Mouse (Mus musculus) heart, postnatal 0 days (tissue): ENCODE measurements at regions not wholly inside any gene's neighbourhood (a gene's known extent, or its start where the extent isn't known, plus 50 kb on each side); places are given as distances from the start of the nearest gene placed in this dataset.

Experiments used
- ATAC-seq: fragments of 200-750 bp; cut with Nextera tagmentation; 2 replicates; pipeline ENCODE4 v1.8.0; 2017; ENCODE audit warnings: low read depth, moderate number of reproducible peaks, moderate library complexity; ENCODE audit not compliant: insufficient read depth
- DNase-seq: peaks from one replicate; pipeline ENCODE4 v3.0.0-alpha.2; 2016; ENCODE audit warnings: low spot score
- H3K27ac ChIP-seq: fragments of 300-500 bp; sonication (generic); 2 replicates; pipeline ENCODE4 v1.5.1; 2014; ENCODE audit warnings: low read depth, mild to moderate bottlenecking
- H3K27me3 ChIP-seq: fragments of 300-500 bp; sonication (generic); 2 replicates; pipeline ENCODE4 v1.6.1; 2014; ENCODE audit warnings: low read length, mixed read lengths; ENCODE audit not compliant: control insufficient read depth, insufficient read depth
- H3K36me3 ChIP-seq: fragments of 300-500 bp; sonication (generic); replicated peaks from 2 replicates; pipeline ENCODE4 v1.6.1; 2014; ENCODE audit warnings: low read length, mixed read lengths; ENCODE audit not compliant: control insufficient read depth, insufficient read depth
- H3K4me1 ChIP-seq: fragments of 300-500 bp; sonication (generic); 2 replicates; pipeline ENCODE4 v1.6.1; 2014; ENCODE audit warnings: antibody characterized with exemption; ENCODE audit not compliant: control insufficient read depth, insufficient read depth
- H3K4me2 ChIP-seq: fragments of 300-500 bp; sonication (generic); 2 replicates; pipeline ENCODE4 v1.6.1; 2014; ENCODE audit warnings: low read depth, mild to moderate bottlenecking, low read length, moderate library complexity
- H3K4me3 ChIP-seq: fragments of 300-500 bp; sonication (generic); 2 replicates; pipeline ENCODE4 v1.5.1; 2014; ENCODE audit warnings: low read depth, low read length
- H3K9ac ChIP-seq: fragments of 300-500 bp; sonication (generic); replicated peaks from 2 replicates; pipeline ENCODE4 v1.6.1; 2014; ENCODE audit warnings: low read depth, low read length, mixed read lengths
- H3K9me3 ChIP-seq: fragments of 300-500 bp; sonication (generic); replicated peaks from 2 replicates; pipeline ENCODE4 v1.6.1; 2016; ENCODE audit warnings: low read length; ENCODE audit not compliant: control insufficient read depth
- CTCF ChIP-seq: IDR thresholded peaks from 2 replicates; pipeline ENCODE4 v1.5.1; 2016; ENCODE audit warnings: antibody characterized with exemption, control low read depth, low read depth
- EP300 ChIP-seq: IDR thresholded peaks from 2 replicates; pipeline ENCODE4 v1.6.1; 2016; ENCODE audit warnings: antibody characterized with exemption, low read depth
- WGBS: fragments of 180-500 bp; shearing (Covaris S2); extraction: QIAGEN DNeasy Blood & Tissue Kit; methylation state at CpG from one replicate; pipeline ENCODE4 v1.1.7; 2014; 5-methylcytosine and 5-hydroxymethylcytosine counted together

- H3K4me2 ChIP-seq: no peak overlapping the region
- ATAC-seq (no peak), DNase-seq (no peak)
- WGBS: 24% methylated on average over 1 of the region's 1 CpGs
- H3K36me3 ChIP-seq: no peaks in the 10 kb centered on the region
- no peak overlapping the region for H3K9ac ChIP-seq
- no peak overlapping the region for H3K4me3 ChIP-seq
- no peaks in the 10 kb centered on the region for H3K4me1 ChIP-seq
- no peaks in the 10 kb centered on the region for H3K27me3 ChIP-seq
- no peaks in the 10 kb centered on the region for H3K9me3 ChIP-seq
- no peak for TF ChIP-seq CTCF
- H3K27ac ChIP-seq: no peak overlapping the region
Observed at GRCm38 (mm10) chr13:75514315-75515020, 192.1 kb upstream of the Ell2 start.

- Histone ChIP-seq H3K27me3 (no peaks in the 10 kb centered on the region), H3K9ac (no peak overlapping the region), H3K9me3 (no peaks in the 10 kb centered on the region), H3K4me3 (no peak overlapping the region), H3K4me2 (no peak overlapping the region), H3K36me3 (no peaks in the 10 kb centered on the region), H3K4me1 (no peaks in the 10 kb centered on the region), H3K27ac (no peak overlapping the region)
- DNase-seq (no peak), ATAC-seq (peak; percentile 27; the same call in 1 of the 2 replicates)
- TF ChIP-seq CTCF (no peak), EP300 (no peak)
- 73% methylated on average over 4 of the region's 4 CpGs for WGBS
Observed at GRCm38 (mm10) chr13:75523293-75524278, 183.0 kb upstream of the Ell2 start.

- H3K4me3 ChIP-seq: no peak overlapping the region
- DNase-seq (no peak), ATAC-seq (no peak)
- no peaks in the 10 kb centered on the region for H3K36me3 ChIP-seq
- H3K9ac ChIP-seq: no peak overlapping the region
- no peak overlapping the region for H3K4me2 ChIP-seq
- H3K9me3 ChIP-seq: no peaks in the 10 kb centered on the region
- whole genome bisulfite sequencing: 83% methylated on average over 4 of the region's 4 CpGs
- TF ChIP-seq CTCF: no peak
- TF ChIP-seq EP300: no peak
- no peaks in the 10 kb centered on the region for H3K4me1 ChIP-seq
- H3K27ac ChIP-seq: no peak overlapping the region
- H3K27me3 ChIP-seq: no peaks in the 10 kb centered on the region
Observed at GRCm38 (mm10) chr13:75524481-75524880, 182.1 kb upstream of the Ell2 start.

- H3K27ac ChIP-seq: no peak overlapping the region
- DNase-seq (no peak), ATAC-seq (no peak)
- WGBS: 79% methylated on average over 1 of the region's 1 CpGs
- no peak overlapping the region for H3K9ac ChIP-seq
- H3K4me3 ChIP-seq: no peak overlapping the region
- no peak overlapping the region for H3K4me2 ChIP-seq
- H3K9me3 ChIP-seq: no peaks in the 10 kb centered on the region
- TF ChIP-seq CTCF (no peak), EP300 (no peak)
- no peaks in the 10 kb centered on the region for H3K4me1 ChIP-seq
- no peaks in the 10 kb centered on the region for H3K36me3 ChIP-seq
- H3K27me3 ChIP-seq: no peaks in the 10 kb centered on the region
Observed at GRCm38 (mm10) chr13:75531566-75531965, 175.0 kb upstream of the Ell2 start.

- no peaks in the 10 kb centered on the region for H3K4me1 ChIP-seq
- ATAC-seq: no peak
- H3K4me3 ChIP-seq: no peak overlapping the region
- DNase-seq: no peak
- TF ChIP-seq CTCF (no peak), EP300 (no peak)
- H3K36me3 ChIP-seq: no peaks in the 10 kb centered on the region
- no peak overlapping the region for H3K9ac ChIP-seq
- H3K9me3 ChIP-seq: no peaks in the 10 kb centered on the region
- 75% methylated on average over 2 of the region's 2 CpGs for WGBS
- no peak overlapping the region for H3K4me2 ChIP-seq
- H3K27ac ChIP-seq: no peak overlapping the region
- no peaks in the 10 kb centered on the region for H3K27me3 ChIP-seq
Observed at GRCm38 (mm10) chr13:75541446-75541845, 165.1 kb upstream of the Ell2 start.
